Mouse (Mus musculus) stomach, embryonic 14.5 days (tissue): ENCODE data around the gene Exoc7. TPM values are rescaled to one million over a fixed set of nuclear protein-coding genes. Genes with fewer than 3 reads are reported as not detected.

Source experiments
- ATAC-seq: fragments of 200-750 bp; cut with Nextera tagmentation; 2 replicates; pipeline ENCODE4 v1.8.0; 2017; ENCODE audit warnings: low read depth, moderate TSS enrichment; ENCODE audit not compliant: insufficient number of reproducible peaks, insufficient read depth, low FRiP score
- H3K27ac ChIP-seq: fragments of 300-500 bp; sonication (generic); 2 replicates; pipeline ENCODE4 v1.5.1; 2014; ENCODE audit warnings: mild to moderate bottlenecking, low read length, moderate library complexity, mixed read lengths
- H3K27me3 ChIP-seq: fragments of 300-500 bp; sonication (generic); 2 replicates; pipeline ENCODE4 v1.6.1; 2014; ENCODE audit warnings: low read length, control low read depth, mixed read lengths; ENCODE audit not compliant: control insufficient read depth, insufficient read depth
- H3K36me3 ChIP-seq: fragments of 300-500 bp; sonication (generic); 2 replicates; pipeline ENCODE4 v1.6.1; 2014; ENCODE audit warnings: mild to moderate bottlenecking, control low read depth, low read length, moderate library complexity, mixed read lengths; ENCODE audit not compliant: control insufficient read depth, insufficient read depth
- H3K4me1 ChIP-seq: fragments of 300-500 bp; sonication (generic); 2 replicates; pipeline ENCODE4 v1.6.1; 2014; ENCODE audit warnings: low read length, control low read depth, mixed read lengths; ENCODE audit not compliant: control insufficient read depth, insufficient read depth
- H3K4me2 ChIP-seq: fragments of 300-500 bp; sonication (generic); replicated peaks from 2 replicates; pipeline ENCODE4 v1.6.1; 2014; ENCODE audit warnings: low read depth, low read length, control low read depth
- H3K4me3 ChIP-seq: fragments of 300-500 bp; sonication (generic); 2 replicates; pipeline ENCODE4 v1.5.1; 2014; ENCODE audit warnings: low read depth, low read length, control low read depth
- H3K9ac ChIP-seq: fragments of 300-500 bp; sonication (generic); replicated peaks from 2 replicates; pipeline ENCODE4 v1.6.1; 2014; ENCODE audit warnings: low read depth, mild to moderate bottlenecking, control low read depth, low read length, moderate library complexity, mixed read lengths
- H3K9me3 ChIP-seq: fragments of 300-500 bp; sonication (generic); 2 replicates; pipeline ENCODE4 v1.6.1; 2016; ENCODE audit warnings: low read depth, low read length, control low read depth; ENCODE audit not compliant: control insufficient read depth
- WGBS: fragments of 180-500 bp; shearing (Covaris S2); extraction: QIAGEN DNeasy Blood & Tissue Kit; methylation state at CpG from one replicate; pipeline ENCODE4 v1.1.7; 2014; 5-methylcytosine and 5-hydroxymethylcytosine counted together
- polyA plus RNA-seq: library from polyadenylated mRNA; unstranded; fragments of >200 nt; fragmentation: Nextera tagmentation; extraction: Ambion mirVana; gene quantifications from 2 replicates; pipeline ENCODE4 v1.2.1, GENCODE M21; 2014

Exoc7 gene
- polyA plus RNA-seq, 1 experiment from 2014 or later: 67.3 TPM

GRCm38 (mm10) chr11:116337000-116337399, 30.0 kb upstream of the Exoc7 start:
- ATAC-seq: no peak
- H3K36me3 ChIP-seq: no peaks in the 10 kb centered on the region
- no peaks in the 10 kb centered on the region for H3K9me3 ChIP-seq
- H3K9ac ChIP-seq: no peak overlapping the region
- H3K4me1 ChIP-seq: peaks cover 26% of the 10 kb centered on the region
- peaks cover 18% of the 10 kb centered on the region for H3K27me3 ChIP-seq
- H3K4me2 ChIP-seq: no peak overlapping the region
- no peak overlapping the region for H3K27ac ChIP-seq
- WGBS: 32% methylated on average over 12 of the region's 12 CpGs
- no peak overlapping the region for H3K4me3 ChIP-seq

DNA sequence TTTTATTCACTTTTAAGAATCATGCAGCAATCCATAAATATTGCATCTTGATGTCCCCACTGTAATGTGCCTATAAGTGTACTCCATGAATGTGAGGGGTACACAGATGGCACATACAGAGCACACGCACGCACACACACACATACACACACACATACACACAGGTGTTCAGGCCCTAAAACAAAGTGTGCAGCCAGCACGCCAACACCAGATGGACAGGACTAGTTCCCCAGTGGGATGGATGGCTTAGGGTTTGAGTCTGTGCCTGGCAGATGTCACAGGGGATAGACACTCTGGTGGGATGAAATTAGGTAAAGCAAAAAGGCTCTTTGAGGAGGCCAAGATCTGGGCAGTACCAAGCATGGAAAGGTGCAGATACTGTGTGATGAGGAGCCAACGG, 29.4 kb upstream of the Exoc7 start:
- Histone ChIP-seq H3K36me3 (no peaks in the 10 kb centered on the region), H3K4me2 (no peak overlapping the region), H3K9ac (no peak overlapping the region), H3K4me3 (no peak overlapping the region), H3K27me3 (peaks cover 18% of the 10 kb centered on the region), H3K4me1 (peaks cover 28% of the 10 kb centered on the region), H3K9me3 (no peaks in the 10 kb centered on the region), H3K27ac (no peak overlapping the region)
- 88% methylated on average over 4 of the region's 4 CpGs for WGBS
- ATAC-seq: no peak

- H3K4me2 ChIP-seq: peak within 1 kb of the TSS; percentile 96
- no peaks in the 10 kb centered on the region for H3K36me3 ChIP-seq
- peak within 1 kb of the TSS; percentile 54 for H3K4me3 ChIP-seq
- peaks cover 28% of the 10 kb centered on the region for H3K4me1 ChIP-seq
- no peaks in the 10 kb centered on the region for H3K9me3 ChIP-seq
- WGBS: 0% methylated on average over 59 of the region's 61 CpGs
- ATAC-seq: peak; percentile 87
- H3K27me3 ChIP-seq: peaks cover 18% of the 10 kb centered on the region
- H3K9ac ChIP-seq: peak within 1 kb of the TSS; percentile 28; the same call in 1 of the 2 replicates
- no peak within 1 kb of the TSS for H3K27ac ChIP-seq
These were observed 28.4 kb upstream of the Exoc7 start, which contains the start of gene Foxj1 for GRCm38 (mm10) chr11:116335244-116336036. Gene Foxj1 (minus strand): TSS chr11:116335399.

GRCm38 (mm10) chr11:116334417-116334782, 27.4 kb upstream of the Exoc7 start:
- Histone ChIP-seq H3K9ac (no peak overlapping the region; the same call in 1 of the 2 replicates), H3K4me1 (peaks cover 33% of the 10 kb centered on the region), H3K4me3 (peak overlapping the region; percentile 20), H3K4me2 (peak overlapping the region; percentile 96), H3K9me3 (no peaks in the 10 kb centered on the region), H3K27me3 (peaks cover 18% of the 10 kb centered on the region), H3K27ac (no peak overlapping the region), H3K36me3 (no peaks in the 10 kb centered on the region)
- 9% methylated on average over 26 of the region's 26 CpGs for WGBS
- no peak for ATAC-seq

DNA sequence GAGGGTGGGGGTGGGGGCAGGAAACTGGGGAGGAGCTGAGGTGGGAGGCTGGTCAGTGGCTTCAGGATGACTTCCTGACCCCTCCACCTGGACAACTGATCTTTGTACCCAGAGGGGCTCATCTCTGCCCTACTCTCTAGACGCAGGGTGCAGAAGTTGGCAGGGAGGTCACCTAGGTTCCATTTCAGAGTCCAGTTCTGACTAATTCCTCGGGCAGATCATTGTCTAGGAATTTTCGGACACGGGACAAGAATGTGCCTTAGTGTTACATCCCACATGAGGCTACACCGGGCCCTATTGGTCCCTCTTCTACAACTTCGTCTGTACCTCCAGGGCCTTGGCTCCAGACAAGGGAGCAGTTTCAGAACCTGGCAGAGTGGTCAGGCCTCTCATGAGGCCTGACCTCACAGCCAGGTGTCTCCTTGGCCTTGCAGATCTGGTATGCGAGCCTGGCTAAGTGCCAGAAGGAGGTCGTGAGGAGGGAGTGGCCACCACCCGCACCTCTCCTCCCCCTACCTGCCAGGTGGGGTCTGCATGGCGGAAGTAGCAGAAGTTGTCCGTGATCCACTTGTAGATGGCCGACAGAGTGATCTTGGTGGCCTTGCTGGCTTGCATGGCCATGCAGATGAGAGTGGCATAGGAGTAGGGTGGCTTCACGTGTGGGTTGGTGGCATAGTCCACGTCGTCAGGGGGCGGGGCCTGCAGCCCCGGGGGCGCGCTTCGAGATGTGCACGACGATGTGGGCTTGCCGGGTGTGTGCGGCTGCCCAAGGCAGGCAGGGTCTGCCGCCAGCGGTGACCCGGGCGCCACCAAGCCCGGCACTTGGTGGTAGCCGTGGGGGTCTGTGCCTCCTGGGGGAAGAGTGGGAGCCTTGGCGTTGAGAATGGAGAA, 26.7 kb upstream of the Exoc7 start:
- Histone ChIP-seq H3K4me3 (peak overlapping the region; percentile 20), H3K27ac (no peak overlapping the region), H3K27me3 (peaks cover 18% of the 10 kb centered on the region), H3K9ac (no peak overlapping the region; the same call in 1 of the 2 replicates), H3K9me3 (no peaks in the 10 kb centered on the region), H3K4me2 (peak overlapping the region; percentile 96), H3K4me1 (peaks cover 34% of the 10 kb centered on the region), H3K36me3 (no peaks in the 10 kb centered on the region)
- WGBS: 24% methylated on average over 31 of the region's 31 CpGs
- no peak for ATAC-seq

DNA sequence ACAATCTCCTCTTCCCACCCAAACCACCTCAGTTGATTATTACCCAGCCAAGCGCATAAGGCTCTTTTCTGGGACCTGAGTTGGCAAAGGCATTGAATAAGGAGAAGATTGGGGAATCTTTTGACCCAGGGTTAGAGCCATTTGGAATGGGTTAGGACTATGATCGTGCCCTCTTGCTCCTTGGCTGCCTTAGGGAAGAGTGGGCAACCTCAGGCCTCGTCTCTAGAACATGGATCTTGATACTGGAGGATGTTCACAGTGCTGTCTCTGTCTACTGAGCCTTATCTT, 25.9 kb upstream of the Exoc7 start:
- Histone ChIP-seq H3K4me2 (no peak overlapping the region), H3K27me3 (peaks cover 18% of the 10 kb centered on the region), H3K4me3 (no peak overlapping the region), H3K9ac (no peak overlapping the region), H3K9me3 (no peaks in the 10 kb centered on the region), H3K27ac (0 out of 2 replicates have a peak overlapping the region, but pooled peaks have one; percentile 33), H3K36me3 (no peaks in the 10 kb centered on the region), H3K4me1 (peaks cover 34% of the 10 kb centered on the region)
- WGBS: 73% methylated on average over 3 of the region's 3 CpGs
- no peak for ATAC-seq

DNA sequence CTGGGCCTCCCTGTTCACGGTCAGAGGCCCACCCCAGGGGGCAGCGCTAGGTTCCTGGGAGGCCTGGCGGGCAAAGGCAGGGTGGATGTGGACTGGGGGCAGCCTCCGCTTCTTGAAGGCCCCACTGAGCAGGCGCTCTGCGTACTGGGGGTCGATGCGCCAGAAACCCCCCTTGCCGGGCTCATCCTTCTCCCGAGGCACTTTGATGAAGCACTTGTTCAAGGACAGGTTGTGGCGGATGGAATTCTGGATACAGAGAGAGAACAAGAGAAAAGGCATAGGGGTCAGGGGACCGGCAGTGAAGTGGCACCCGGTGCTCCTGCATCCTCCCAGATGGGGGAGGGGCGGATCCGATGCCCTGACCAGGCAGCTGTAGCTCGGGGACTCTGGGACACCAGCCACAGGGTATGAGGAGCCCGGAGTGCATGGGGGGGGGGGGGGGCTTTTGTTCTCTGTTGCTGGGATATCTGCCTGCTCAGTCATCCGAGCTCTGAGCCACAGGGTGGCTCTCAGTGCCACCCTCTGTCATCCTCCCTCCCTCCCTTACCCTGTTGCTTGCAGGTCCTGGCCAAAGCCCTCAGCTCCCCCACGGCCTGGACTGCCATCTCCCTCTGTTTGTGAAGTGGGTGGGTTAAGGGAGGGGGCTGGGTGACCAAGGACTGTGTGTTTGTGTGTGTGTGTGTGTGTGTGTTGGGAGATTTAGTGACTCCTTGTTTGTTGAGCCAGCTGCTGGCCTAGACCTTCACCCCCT, 25.4 kb upstream of the Exoc7 start:
- Histone ChIP-seq H3K9me3 (no peaks in the 10 kb centered on the region), H3K36me3 (no peaks in the 10 kb centered on the region), H3K27ac (no peak overlapping the region), H3K4me2 (no peak overlapping the region), H3K4me1 (peaks cover 34% of the 10 kb centered on the region), H3K4me3 (no peak overlapping the region), H3K27me3 (peaks cover 18% of the 10 kb centered on the region), H3K9ac (no peak overlapping the region)
- WGBS: 39% methylated on average over 19 of the region's 19 CpGs
- no peak for ATAC-seq

DNA sequence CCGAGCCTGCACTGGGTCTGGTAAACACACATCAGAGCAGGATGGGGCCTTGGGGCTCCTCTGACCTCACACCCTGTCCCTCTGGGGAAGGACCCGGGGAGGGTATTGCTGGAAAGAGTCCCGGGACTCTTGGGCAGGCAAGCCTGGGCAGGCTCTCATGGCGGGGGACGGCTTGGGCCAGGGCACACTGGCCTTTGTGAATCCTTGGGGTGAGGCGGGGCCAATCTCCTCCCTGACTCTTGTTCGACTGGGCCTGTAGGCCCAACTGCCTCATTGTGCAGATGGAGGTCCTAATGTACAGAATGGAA, 23.1 kb upstream of the Exoc7 start:
- H3K4me3 ChIP-seq: no peak overlapping the region
- H3K9ac ChIP-seq: no peak overlapping the region
- H3K27me3 ChIP-seq: peaks cover 18% of the 10 kb centered on the region
- no peak for ATAC-seq
- no peaks in the 10 kb centered on the region for H3K9me3 ChIP-seq
- peaks cover 34% of the 10 kb centered on the region for H3K4me1 ChIP-seq
- no peak overlapping the region for H3K4me2 ChIP-seq
- 62% methylated on average over 7 of the region's 7 CpGs for WGBS
- H3K27ac ChIP-seq: peak overlapping the region; percentile 45; the same call in 1 of the 2 replicates
- H3K36me3 ChIP-seq: no peaks in the 10 kb centered on the region
